Mouse (Mus musculus): ENCODE data around the gene Npas3.

Gene Npas3

GRCm38 (mm10) chr12:53294011-53294410, 45.5 kb downstream of the Npas3 start:
- intact Hi-C loops (cut with DNase I) = no loop called here

- intact Hi-C loops (cut with DNase I) = no loop called here
Measured at GRCm38 (mm10) chr12:53295747-53296146, 47.3 kb downstream of the Npas3 start.

GRCm38 (mm10) chr12:53297946-53298840, 49.7 kb downstream of the Npas3 start:
- intact Hi-C loops (cut with DNase I) = no loop called here

- intact Hi-C loops (cut with DNase I) = loop anchor here (10.0 kb wide), 1 partner anchor 386 kb away; no protein-coding TSS in a partner anchor
Measured at GRCm38 (mm10) chr12:53300964-53301363, 52.5 kb downstream of the Npas3 start.

GRCm38 (mm10) chr12:53302129-53302528, 53.7 kb downstream of the Npas3 start:
- intact Hi-C loops (cut with DNase I) = loop anchor here (10.0 kb wide), 1 partner anchor 387 kb away; no protein-coding TSS in a partner anchor

GRCm38 (mm10) chr12:53316715-53317114, 68.2 kb downstream of the Npas3 start:
- intact Hi-C loops (cut with DNase I) = no loop called here

GRCm38 (mm10) chr12:53317801-53318200, 69.3 kb downstream of the Npas3 start:
- intact Hi-C loops (cut with DNase I) = no loop called here

- intact Hi-C loops (cut with DNase I) = no loop called here
Measured at GRCm38 (mm10) chr12:53320526-53320925, 72.0 kb downstream of the Npas3 start.

GRCm38 (mm10) chr12:53321018-53321417, 72.5 kb downstream of the Npas3 start:
- intact Hi-C loops (cut with DNase I) = no loop called here

- intact Hi-C loops (cut with DNase I) = no loop called here
Measured at GRCm38 (mm10) chr12:53321944-53322343, 73.5 kb downstream of the Npas3 start.

- intact Hi-C loops (cut with DNase I) = no loop called here
Measured at GRCm38 (mm10) chr12:53327653-53328188, 79.2 kb downstream of the Npas3 start.

GRCm38 (mm10) chr12:53328257-53328736, 79.8 kb downstream of the Npas3 start:
- intact Hi-C loops (cut with DNase I) = no loop called here

- intact Hi-C loops (cut with DNase I) = no loop called here
Measured at GRCm38 (mm10) chr12:53330141-53330540, 81.7 kb downstream of the Npas3 start.

GRCm38 (mm10) chr12:53331391-53331790, 82.9 kb downstream of the Npas3 start:
- intact Hi-C loops (cut with DNase I) = no loop called here

- intact Hi-C loops (cut with DNase I) = no loop called here
Measured at GRCm38 (mm10) chr12:53331800-53332199, 83.3 kb downstream of the Npas3 start.

- intact Hi-C loops (cut with DNase I) = no loop called here
Measured at GRCm38 (mm10) chr12:53333251-53333650, 84.8 kb downstream of the Npas3 start.

- intact Hi-C loops (cut with DNase I) = no loop called here
Measured at GRCm38 (mm10) chr12:53338349-53338948, 90.0 kb downstream of the Npas3 start.

GRCm38 (mm10) chr12:53342741-53343140, 94.3 kb downstream of the Npas3 start:
- intact Hi-C loops (cut with DNase I) = no loop called here

GRCm38 (mm10) chr12:53351860-53352259, 103.4 kb downstream of the Npas3 start:
- intact Hi-C loops (cut with DNase I) = no loop called here

GRCm38 (mm10) chr12:53365751-53366150, 117.3 kb downstream of the Npas3 start:
- intact Hi-C loops (cut with DNase I) = no loop called here

GRCm38 (mm10) chr12:53384851-53385250, 136.4 kb downstream of the Npas3 start:
- intact Hi-C loops (cut with DNase I) = no loop called here

- intact Hi-C loops (cut with DNase I) = no loop called here
Measured at GRCm38 (mm10) chr12:53405856-53406255, 157.4 kb downstream of the Npas3 start.

Measured in adrenal gland (tissue).